8 mouse cellular contexts compared by ENCODE assay signal in genomic region chr2:33544203-33544762, GRCm38 (mm10).
A peak's percentile ranks its signal among the peaks of the same experiment; 100 is the strongest.
DNase-seq lines count a peak whose midpoint lies in the region; ATAC-seq and TF ChIP-seq lines count a peak whose summit lies in the region.

No protein-coding gene starts in this region.

- ATAC-seq in forebrain, embryonic 12.5 days (ENCODE audit: low FRiP score): no peak
- 0 out of 2 replicates have a peak, but pooled peaks have one; percentile 5 for ATAC-seq in kidney, embryonic 15.5 days (replicated peaks; ENCODE audit: low FRiP score)
- no peak for ATAC-seq in midbrain, embryonic 14.5 days (ENCODE audit: low FRiP score, low TSS enrichment)

- H3K27ac ChIP-seq in ES-Bruce4 (ENCODE audit: insufficient read depth, low read length): no peak overlapping the region
- H3K27ac ChIP-seq in forebrain, embryonic 12.5 days: peak overlapping the region; percentile 73
- H3K27ac ChIP-seq in kidney, embryonic 15.5 days: no peak overlapping the region
- peak overlapping the region; percentile 92 for H3K27ac ChIP-seq in midbrain, embryonic 14.5 days (replicated peaks; ENCODE audit: low read depth, low read length)

- DNase-seq in adrenal gland, postnatal 36 days: peak; percentile 10 to 19
- DNase-seq in adrenal gland, adult 8-10 months: no peak
- no peak for DNase-seq in midbrain, embryonic 14.5 days
- no peak for DNase-seq in ovary, postnatal 10 days (ENCODE audit: low spot score)
- no peak for DNase-seq in layer of hippocampus, adult 11-12 months (ENCODE audit: low spot score)

- H3K4me1 ChIP-seq in ES-Bruce4 (ENCODE audit: control insufficient read depth, insufficient read depth, low read length): peaks cover 2% of the 10 kb centered on the region
- peaks cover 42% of the 10 kb centered on the region for H3K4me1 ChIP-seq in forebrain, embryonic 12.5 days
- peaks cover 27% of the 10 kb centered on the region for H3K4me1 ChIP-seq in kidney, embryonic 15.5 days
- peaks cover 29% of the 10 kb centered on the region for H3K4me1 ChIP-seq in midbrain, embryonic 14.5 days (ENCODE audit: control insufficient read depth, insufficient read depth, low read length)

- H3K27me3 ChIP-seq in ES-Bruce4 (ENCODE audit: control insufficient read depth, insufficient read depth, low read length, poor library complexity, severe bottlenecking): peaks cover 7% of the 10 kb centered on the region
- H3K27me3 ChIP-seq in forebrain, embryonic 12.5 days: peaks cover 75% of the 10 kb centered on the region
- H3K27me3 ChIP-seq in kidney, embryonic 15.5 days: peaks cover 64% of the 10 kb centered on the region
- H3K27me3 ChIP-seq in midbrain, embryonic 14.5 days (ENCODE audit: control insufficient read depth, insufficient read depth, low read length): peaks cover 4% of the 10 kb centered on the region; the same call in 1 of the 2 replicates

- TF ChIP-seq POLR2A in ES-Bruce4 (IDR thresholded peaks at IDR 0.05; ENCODE audit: insufficient read depth, low read length): no peak

- TF ChIP-seq CTCF in ES-Bruce4 (IDR thresholded peaks at IDR 0.05; ENCODE audit: low read depth, low read length): no peak

- H3K4me3 ChIP-seq in ES-Bruce4 (ENCODE audit: low read depth, low read length): peak overlapping the region; percentile 42
- peak overlapping the region; percentile 49 for H3K4me3 ChIP-seq in forebrain, embryonic 12.5 days (replicated peaks)
- peak overlapping the region; percentile 50 for H3K4me3 ChIP-seq in kidney, embryonic 15.5 days (replicated peaks)
- peak overlapping the region; percentile 48 for H3K4me3 ChIP-seq in midbrain, embryonic 14.5 days (replicated peaks; ENCODE audit: low read depth, low read length)

- no peaks in the 10 kb centered on the region for H3K36me3 ChIP-seq in ES-Bruce4 (ENCODE audit: control insufficient read depth, insufficient read depth, low read length, poor library complexity, severe bottlenecking)
- H3K36me3 ChIP-seq in forebrain, embryonic 12.5 days (replicated peaks): no peaks in the 10 kb centered on the region
- no peaks in the 10 kb centered on the region for H3K36me3 ChIP-seq in kidney, embryonic 15.5 days
- H3K36me3 ChIP-seq in midbrain, embryonic 14.5 days (ENCODE audit: control insufficient read depth, insufficient read depth, low read length): no peaks in the 10 kb centered on the region

- peak overlapping the region; percentile 37 for H3K9ac ChIP-seq in ES-Bruce4 (ENCODE audit: low read depth, poor library complexity, severe bottlenecking)
- H3K9ac ChIP-seq in forebrain, embryonic 12.5 days: peak overlapping the region; percentile 64
- H3K9ac ChIP-seq in kidney, embryonic 15.5 days: peak overlapping the region; percentile 26; the same call in 1 of the 2 replicates
- H3K9ac ChIP-seq in midbrain, embryonic 14.5 days (replicated peaks; ENCODE audit: low read length): peak overlapping the region; percentile 67

- no peaks in the 10 kb centered on the region for H3K9me3 ChIP-seq in ES-Bruce4 (replicated peaks; ENCODE audit: control insufficient read depth, insufficient read depth, low read length, poor library complexity, severe bottlenecking)
- no peaks in the 10 kb centered on the region for H3K9me3 ChIP-seq in forebrain, embryonic 12.5 days
- H3K9me3 ChIP-seq in kidney, embryonic 15.5 days (replicated peaks): no peaks in the 10 kb centered on the region
- no peaks in the 10 kb centered on the region for H3K9me3 ChIP-seq in midbrain, embryonic 14.5 days (ENCODE audit: control insufficient read depth, low read length)

- TF ChIP-seq EP300 in ES-Bruce4 (IDR thresholded peaks at IDR 0.05; ENCODE audit: insufficient read depth, low read depth, low read length): no peak

- peak overlapping the region; percentile 87 for H3K4me2 ChIP-seq in forebrain, embryonic 12.5 days
- peak overlapping the region; percentile 95 for H3K4me2 ChIP-seq in kidney, embryonic 15.5 days
- peak overlapping the region; percentile 70 for H3K4me2 ChIP-seq in midbrain, embryonic 14.5 days (ENCODE audit: low read length)

- 1% methylated on average over 29 of the region's 43 CpGs for WGBS in forebrain, embryonic 12.5 days
- under 1% methylated on average over 41 of the region's 43 CpGs for WGBS in kidney, embryonic 15.5 days
- 2% methylated on average over 36 of the region's 43 CpGs for WGBS in midbrain, embryonic 14.5 days

Comparison
In these comparisons a context has a peak if more than half of its experiments do, and no peak if none do; other contexts are left out.
1. DNase-seq: peak in adrenal gland, postnatal 36 days (2 of 2); none in adrenal gland, adult 8-10 months (single experiment), midbrain, embryonic 14.5 days (single experiment), ovary, postnatal 10 days (single experiment) and layer of hippocampus, adult 11-12 months (single experiment).
2. H3K27ac ChIP-seq: peak in forebrain, embryonic 12.5 days (single experiment) and midbrain, embryonic 14.5 days (single experiment); none in ES-Bruce4 (single experiment) and kidney, embryonic 15.5 days (single experiment).
3. Peak in every context shown above with its lines, with median percentiles within 50 percentile points of each other: H3K4me3 ChIP-seq, H3K9ac ChIP-seq and H3K4me2 ChIP-seq.